Comparison of ENCODE assay signal across 8 mouse cellular contexts in genomic region chr1:160758243-160758642, GRCm38 (mm10). TPM values are rescaled to one million over a fixed set of nuclear protein-coding genes. Genes with fewer than 3 reads are reported as not detected.
DNase-seq lines count a peak whose midpoint lies in the region; ATAC-seq and TF ChIP-seq lines count a peak whose summit lies in the region.

No protein-coding gene starts in this region.

- no peaks in the 10 kb centered on the region for H3K79me3 ChIP-seq in C2C12 (ENCODE audit: low read depth)

- H3K4me3 ChIP-seq in heart, embryonic 11.5 days (ENCODE audit: low read depth, low read length): no peak overlapping the region
- H3K4me3 ChIP-seq in C2C12 (ENCODE audit: insufficient read depth, poor library complexity, severe bottlenecking): no peak overlapping the region
- H3K4me3 ChIP-seq in bone marrow, adult 2 months (replicated peaks; ENCODE audit: control insufficient read depth, low read depth, low read length): no peak overlapping the region
- H3K4me3 ChIP-seq in forebrain, embryonic 14.5 days (ENCODE audit: low read depth, low read length): no peak overlapping the region

- TF ChIP-seq CTCF in C2C12 (IDR thresholded peaks at IDR 0.05; ENCODE audit: control insufficient read depth, insufficient read depth, insufficient read length): peak; percentile 66
- TF ChIP-seq CTCF in bone marrow, adult 2 months (IDR thresholded peaks at IDR 0.05; ENCODE audit: control insufficient read depth, insufficient read depth, low read length): peak; percentile 85

- no peaks in the 10 kb centered on the region for H3K4me1 ChIP-seq in heart, embryonic 11.5 days (ENCODE audit: control insufficient read depth, insufficient read depth, low read length)
- H3K4me1 ChIP-seq in bone marrow, adult 2 months (ENCODE audit: control insufficient read depth, insufficient read depth, low read length): no peaks in the 10 kb centered on the region; the same call in 1 of the 2 replicates
- H3K4me1 ChIP-seq in forebrain, embryonic 14.5 days (ENCODE audit: control insufficient read depth, insufficient read depth, low read length): no peaks in the 10 kb centered on the region

- H3K27ac ChIP-seq in heart, embryonic 11.5 days (ENCODE audit: low read depth, low read length): no peak overlapping the region
- no peak overlapping the region for H3K27ac ChIP-seq in bone marrow, adult 2 months (ENCODE audit: control insufficient read depth, insufficient read depth, low read depth, low read length, poor library complexity)
- H3K27ac ChIP-seq in forebrain, embryonic 14.5 days (ENCODE audit: low read depth, low read length): no peak overlapping the region

- 28% methylated on average over 3 of the region's 3 CpGs for WGBS in heart, embryonic 11.5 days (ENCODE audit: insufficient replicate concordance)
- 32% methylated on average over 3 of the region's 3 CpGs for WGBS in bone marrow, adult 2 months
- WGBS in forebrain, embryonic 14.5 days: 21% methylated on average over 3 of the region's 3 CpGs

- H3K9ac ChIP-seq in heart, embryonic 11.5 days (ENCODE audit: low read depth, low read length): no peak overlapping the region
- no peak overlapping the region for H3K9ac ChIP-seq in forebrain, embryonic 14.5 days (ENCODE audit: low read length)

- DNase-seq in heart, adult 18-20 months: peak; percentile 48 to 73
- DNase-seq in forebrain, embryonic 14.5 days (ENCODE audit: low spot score): peak; percentile 48
- DNase-seq in kidney, postnatal 10 days: peak; percentile 79
- DNase-seq in lung, postnatal 36 days: peak; percentile 86
- peak; percentile 56 to 86 for DNase-seq in spleen, postnatal 10 days (ENCODE audit: low spot score in 2 of 2)

- H3K79me2 ChIP-seq in C2C12 (ENCODE audit: control insufficient read depth, insufficient read depth): peaks cover 4% of the 10 kb centered on the region

- no peak for TF ChIP-seq POLR2A in bone marrow, adult 2 months (IDR thresholded peaks at IDR 0.05; ENCODE audit: borderline replicate concordance, control insufficient read depth, low read depth, low read length)

- no peak for ATAC-seq in heart, embryonic 11.5 days (replicated peaks; ENCODE audit: insufficient number of reproducible peaks, low FRiP score, low TSS enrichment)
- peak; percentile 65; the same call in 1 of the 2 replicates for ATAC-seq in forebrain, embryonic 14.5 days

- H3K4me2 ChIP-seq in heart, embryonic 11.5 days: no peak overlapping the region
- H3K4me2 ChIP-seq in forebrain, embryonic 14.5 days (ENCODE audit: low read length): no peak overlapping the region

- H3ac ChIP-seq in C2C12 (ENCODE audit: control insufficient read depth, insufficient read length, low read depth): no peak overlapping the region

- 0 out of 2 replicates have a peak, but pooled peaks cover 2% of the 10 kb centered on the region for H3K36me3 ChIP-seq in heart, embryonic 11.5 days (ENCODE audit: control insufficient read depth, insufficient read depth, low read length)
- H3K36me3 ChIP-seq in C2C12 (ENCODE audit: control insufficient read depth, insufficient read depth): no peaks in the 10 kb centered on the region
- H3K36me3 ChIP-seq in forebrain, embryonic 14.5 days (ENCODE audit: control insufficient read depth, insufficient read depth, low read length): no peaks in the 10 kb centered on the region

- no peaks in the 10 kb centered on the region for H3K9me3 ChIP-seq in heart, embryonic 11.5 days (replicated peaks; ENCODE audit: control insufficient read depth, low read length)
- no peaks in the 10 kb centered on the region for H3K9me3 ChIP-seq in forebrain, embryonic 14.5 days (replicated peaks; ENCODE audit: control insufficient read depth, low read length)

- no peaks in the 10 kb centered on the region for H3K27me3 ChIP-seq in heart, embryonic 11.5 days (ENCODE audit: control insufficient read depth, insufficient read depth, low read length)
- no peaks in the 10 kb centered on the region for H3K27me3 ChIP-seq in C2C12 (ENCODE audit: control insufficient read depth, insufficient read depth, insufficient read length)
- no peaks in the 10 kb centered on the region for H3K27me3 ChIP-seq in forebrain, embryonic 14.5 days (replicated peaks; ENCODE audit: control insufficient read depth, insufficient read depth, low read length)

TF ChIP-seq in C2C12, 6 proteins besides CTCF, POLR2A, EP300 and RAD21:
- TF ChIP-seq FOSL1 (IDR thresholded peaks at IDR 0.05; ENCODE audit: insufficient read depth, low read length, poor library complexity, severe bottlenecking) (no peak), MAX (IDR thresholded peaks at IDR 0.05) (no peak), CEBPB (IDR thresholded peaks at IDR 0.05; ENCODE audit: low read depth) (no peak), MYOD1 (IDR thresholded peaks at IDR 0.05; ENCODE audit: control insufficient read depth, insufficient read length, low read depth) (no peak), USF1 (IDR thresholded peaks at IDR 0.05; ENCODE audit: low read depth) (no peak), MYOG (IDR thresholded peaks at IDR 0.05; ENCODE audit: control insufficient read depth, extremely low read depth, insufficient read length) (no peak)

RNA-seq across cellular contexts. Expression of gene Rabgap1l, which starts 34.8 kb away (rescaled TPM):
- total RNA-seq in heart, adult 18-20 months (2021): 10 to 100 TPM; 66.6 to 73.2 TPM
- 53.5 and 58.1 TPM in 2 replicates for polyA plus RNA-seq in heart, embryonic 11.5 days (2014; fragmentation: Nextera tagmentation; extraction: Ambion mirVana)
- 3.2 TPM for polyA plus RNA-seq in C2C12 (2012; fragmentation: generic; extraction: Trizol)
- polyA plus RNA-seq in bone marrow, adult 2 months (2011; ENCODE audit: insufficient read depth, insufficient read length, low replicate concordance, missing spikeins): 60.3 and 73.4 TPM in 2 replicates
- 25.6 and 35.8 TPM in 2 replicates for polyA plus RNA-seq in forebrain, embryonic 14.5 days (2014; fragmentation: Nextera tagmentation; extraction: Ambion mirVana)
